Mouse (Mus musculus): Measurements from ENCODE around the gene Nkx2-1. TPM values are rescaled to one million over a fixed set of nuclear protein-coding genes. Genes with fewer than 3 reads are reported as not detected.

Gene Nkx2-1
- polyA plus RNA-seq, 3 experiments from 2014 or later, result not detected

DNA sequence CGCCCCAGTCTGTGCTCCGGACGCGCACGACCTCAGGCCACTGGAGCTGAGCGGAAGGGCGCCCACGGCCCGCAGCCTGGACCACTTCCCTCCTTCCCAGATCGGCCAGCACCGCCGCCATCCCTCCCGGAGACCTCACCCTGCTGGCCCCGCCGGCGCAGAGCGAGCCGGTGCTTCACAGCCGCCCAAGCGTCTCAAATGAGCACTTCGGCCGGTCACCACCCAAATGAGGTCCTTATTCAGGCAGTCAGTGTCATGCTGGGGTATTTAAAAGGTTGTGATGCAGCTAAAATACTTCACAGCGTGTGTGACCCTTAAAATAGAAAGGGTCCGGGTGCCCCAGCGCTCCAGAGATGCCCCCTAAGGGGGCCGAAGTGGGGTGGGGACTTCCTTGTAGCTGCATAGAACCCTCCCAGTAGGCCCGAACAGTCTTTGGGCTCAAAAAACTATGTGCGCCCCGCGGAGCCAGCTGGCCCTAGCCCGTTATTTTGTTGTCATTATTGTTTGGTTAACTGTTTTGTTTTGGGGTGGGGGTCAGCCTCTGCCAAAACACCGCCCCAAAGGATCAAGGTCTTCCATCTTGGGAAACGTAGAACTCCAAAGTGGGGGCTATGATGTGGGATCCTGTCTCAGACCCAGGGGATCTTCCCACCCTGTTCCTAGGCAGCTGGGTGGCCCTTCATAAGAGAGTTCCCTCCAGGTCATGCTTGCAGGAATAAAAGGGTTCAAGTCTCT, 15.4 kb downstream of the Nkx2-1 start:
- no peak for ATAC-seq

DNA sequence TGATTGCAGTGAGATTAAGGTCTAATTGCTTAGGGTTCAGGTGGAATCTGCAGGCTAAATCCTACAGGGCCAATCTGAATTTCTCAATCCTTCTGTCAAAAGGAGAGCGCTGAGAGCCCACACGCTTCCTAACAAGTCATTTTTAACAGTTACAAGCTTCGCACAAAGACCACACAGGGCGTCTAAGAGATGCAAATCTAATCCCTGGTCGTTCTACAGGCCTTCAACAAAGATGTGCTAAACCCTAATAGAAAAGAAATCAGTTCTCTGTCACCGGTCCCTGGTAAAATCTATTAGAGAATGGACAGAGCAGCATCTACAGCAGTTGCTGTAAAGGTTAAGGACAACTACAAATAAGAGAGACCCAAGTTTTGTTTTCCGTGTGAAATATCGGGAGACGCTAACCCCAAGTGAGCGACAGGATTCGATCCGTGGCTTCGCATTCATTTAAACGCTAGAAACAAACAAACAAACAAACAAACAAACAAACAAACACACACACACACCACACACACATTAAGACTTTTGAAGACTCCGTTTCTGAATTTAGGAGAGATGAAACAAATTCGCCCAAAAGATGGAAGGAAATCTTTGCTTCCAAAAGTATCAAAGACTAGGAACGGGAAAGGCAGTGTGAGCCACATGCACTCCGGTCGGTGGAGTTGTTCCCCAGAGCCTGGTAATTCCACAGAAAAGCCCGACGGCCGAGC, 16.2 kb downstream of the Nkx2-1 start:
- no peak for ATAC-seq

DNA sequence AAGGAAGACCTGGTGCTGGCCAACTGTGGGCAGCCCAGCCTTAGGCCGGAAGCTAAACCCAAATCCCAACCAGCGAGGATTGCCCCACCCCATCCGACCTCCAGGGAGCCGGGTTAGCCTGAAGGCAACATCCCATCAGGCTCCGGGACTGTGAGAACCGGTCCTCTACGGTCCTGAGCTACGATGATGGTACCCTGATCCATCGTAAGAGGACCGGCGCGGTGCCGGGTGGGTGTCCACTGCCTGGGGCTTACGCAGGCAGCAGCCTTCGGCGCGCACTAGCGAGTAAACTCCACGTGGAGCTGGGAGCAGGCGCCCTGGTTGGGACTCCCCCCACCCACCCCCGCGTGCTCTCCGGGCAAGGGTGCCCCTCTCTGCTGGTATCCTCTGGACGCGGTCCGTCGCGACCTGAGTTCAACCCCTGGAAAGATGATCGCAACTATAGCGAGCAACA, 16.9 kb downstream of the Nkx2-1 start:
- no peak for ATAC-seq

DNA sequence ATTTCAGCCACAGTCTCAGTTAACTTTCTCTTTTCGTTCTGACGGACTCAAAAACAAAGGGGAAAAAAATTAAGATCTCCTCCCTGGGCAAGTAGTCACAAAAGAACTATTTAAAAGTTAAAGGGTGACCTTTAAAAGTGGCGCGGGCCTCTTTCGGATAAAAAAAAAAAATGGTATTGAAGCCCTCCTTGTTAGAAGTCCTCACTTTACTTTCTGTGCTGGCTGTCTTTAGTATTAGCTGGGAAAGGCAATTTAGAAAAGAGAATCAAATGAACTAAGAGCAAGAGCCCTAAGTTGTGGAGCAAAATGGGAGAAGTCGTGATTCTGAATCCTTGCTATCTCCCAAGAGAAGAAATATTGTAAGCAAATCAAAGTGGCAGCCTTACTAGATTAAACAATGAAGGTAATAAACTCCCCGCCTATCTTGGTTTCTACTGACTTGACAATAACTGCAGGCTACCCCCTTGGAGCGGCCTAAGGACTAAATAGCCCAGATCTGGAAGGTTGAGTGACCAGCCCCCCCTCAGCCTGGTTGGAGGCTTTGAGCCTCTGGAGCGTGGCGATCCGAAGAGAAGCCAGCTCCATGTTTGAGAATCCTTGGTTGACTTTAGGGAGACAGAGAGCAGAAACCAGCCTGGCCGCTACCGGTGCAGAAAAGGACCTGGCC, 17.5 kb downstream of the Nkx2-1 start:
- ATAC-seq, result no peak

DNA sequence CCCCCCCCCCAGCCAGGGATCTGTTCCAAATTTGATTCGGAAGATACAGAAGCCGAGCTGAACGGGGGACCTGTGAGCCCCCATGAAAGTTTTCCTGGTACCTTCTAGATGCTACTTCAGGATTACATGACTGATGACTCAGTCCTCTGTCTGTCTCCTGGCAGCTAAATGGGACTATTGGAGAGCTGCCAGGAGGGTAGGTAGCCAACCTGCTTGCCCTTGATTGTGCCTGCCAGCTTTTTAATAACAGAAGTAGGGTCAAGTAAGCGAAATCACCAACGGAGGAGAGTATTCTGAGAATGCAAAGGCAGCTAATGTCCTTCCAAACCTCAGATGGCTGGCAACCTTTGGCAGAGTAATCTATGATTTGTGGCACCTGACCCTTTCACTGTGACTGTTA, 18.5 kb downstream of the Nkx2-1 start:
- no peak for ATAC-seq

DNA sequence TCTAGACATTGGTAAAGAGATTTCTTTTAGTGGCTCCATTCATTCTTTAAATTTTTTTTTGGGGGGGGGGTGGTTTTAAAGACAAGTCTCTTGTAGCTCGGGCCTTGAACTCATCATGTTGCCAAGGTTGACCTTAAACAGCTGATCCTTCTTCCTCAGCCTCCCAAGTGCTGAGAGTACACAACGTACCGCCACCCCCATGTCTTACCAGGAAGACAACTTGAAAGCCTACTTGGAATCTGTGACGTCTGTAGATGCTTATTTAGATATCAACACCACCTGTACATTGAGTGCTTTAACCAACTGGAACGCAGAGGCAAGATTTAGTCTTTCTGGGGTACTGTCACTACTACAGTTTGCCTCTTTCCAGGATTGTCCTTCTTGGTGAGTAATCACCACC, 21.9 kb downstream of the Nkx2-1 start:
- no peak for ATAC-seq

DNA sequence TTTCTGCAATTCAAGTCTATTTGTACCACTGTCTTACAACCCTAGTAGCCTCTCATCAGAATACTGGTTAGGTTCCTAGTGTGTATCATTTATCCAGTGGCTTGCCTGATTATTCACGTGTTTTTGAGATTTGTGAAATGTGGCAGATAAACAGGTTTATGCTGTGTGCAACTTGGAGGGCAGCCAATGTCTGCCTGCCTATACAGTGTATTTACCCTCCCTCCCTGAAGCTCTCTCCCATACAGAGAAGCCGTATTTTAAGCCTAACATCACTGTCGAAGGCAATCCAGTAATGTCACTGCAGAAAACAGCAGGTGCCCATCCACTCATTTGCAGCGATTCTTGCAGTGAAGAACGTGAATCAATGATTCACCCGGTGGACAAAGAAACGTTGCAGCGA, 28.3 kb downstream of the Nkx2-1 start:
- no peak for ATAC-seq

DNA sequence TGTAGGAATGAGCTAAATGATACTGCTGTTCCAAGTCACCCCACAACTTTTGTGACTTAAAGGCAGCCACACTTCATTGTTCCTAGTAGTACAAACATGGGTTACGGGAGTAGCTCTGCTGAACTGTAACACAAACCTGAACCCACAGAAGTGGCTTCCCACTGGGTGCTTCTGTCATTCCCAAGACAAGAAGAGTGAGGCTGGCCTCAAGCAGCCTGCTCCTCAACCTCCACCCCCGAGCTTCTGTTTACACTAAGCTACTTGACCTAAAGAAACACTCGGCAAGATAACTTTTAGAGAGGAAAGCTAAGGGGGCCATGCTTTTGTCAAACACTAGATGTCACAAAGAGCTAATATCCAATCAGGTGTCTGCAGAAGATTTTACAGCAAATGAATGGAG, 49.7 kb downstream of the Nkx2-1 start:
- ATAC-seq, result no peak

DNA sequence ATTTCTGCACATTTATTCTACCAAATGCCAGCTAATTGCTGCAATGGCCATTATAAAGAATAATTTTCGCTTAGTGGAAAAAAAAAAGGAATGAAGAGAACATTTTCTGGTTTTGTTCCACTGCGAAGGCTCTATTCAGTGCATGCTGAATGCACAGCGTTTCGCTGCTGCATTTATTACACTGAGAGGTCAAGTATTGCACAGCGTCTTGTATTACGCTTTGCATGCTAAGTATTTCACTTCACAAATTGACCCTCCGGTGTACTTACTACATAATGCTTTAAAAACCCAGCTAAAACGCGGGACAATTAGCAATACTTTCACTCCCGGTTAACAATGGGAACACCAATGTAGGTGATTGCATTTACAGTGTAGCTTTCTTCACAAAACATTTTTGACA, 54.1 kb downstream of the Nkx2-1 start:
- ATAC-seq, result no peak

Other genes with a start within 250 kb of the Nkx2-1 start
- 10 to 100 TPM; 32.3 to 40.8 (median 34.4) TPM for gene Mbip, start 191.0 kb downstream of the Nkx2-1 start, polyA plus RNA-seq (2017; shearing (Covaris generic))
- gene Nkx2-9, start 76.4 kb upstream of the Nkx2-1 start, polyA plus RNA-seq (2017; shearing (Covaris generic)), result not detected
- gene Pax9, start 154.9 kb upstream of the Nkx2-1 start, polyA plus RNA-seq (2017; shearing (Covaris generic)), result under 1 TPM in 1 of 3 experiments, not detected in 2; 0.25 TPM

All from inflammation-experienced regulatory T-cells, adult 6 months (primary cell).